Comparison of ENCODE assay signal across 14 mouse cellular contexts in genomic region chrX:95881111-95881510, GRCm38 (mm10).
"Had no signal": no experiment of that assay in that cellular context is flagged by ENCODE, and none has a peak within 500 bp of the region (broad histone marks: within the 10 kb centered on the region; RNA-seq: fewer than 3 reads in every experiment).

No protein-coding gene starts in this region.

- H3K4me2 ChIP-seq: limb, embryonic 12.5 days; liver, embryonic 13.5 days; neural tube, embryonic 15.5 days had no signal

- H3K9ac ChIP-seq: limb, embryonic 12.5 days; liver, embryonic 13.5 days; liver, postnatal 0 days; neural tube, embryonic 15.5 days had no signal

- ATAC-seq: inflammation-experienced regulatory T-cells, adult 6 months; liver, postnatal 0 days had no signal

- H3K4me1 ChIP-seq: limb, embryonic 12.5 days; liver, embryonic 13.5 days; neural tube, embryonic 15.5 days had no signal

- H3K4me3 ChIP-seq: limb, embryonic 12.5 days; liver, embryonic 13.5 days; myocyte; neural tube, embryonic 15.5 days had no signal

- H3K27me3 ChIP-seq: limb, embryonic 12.5 days; liver, embryonic 13.5 days; neural tube, embryonic 15.5 days had no signal

- H3K9me3 ChIP-seq: limb, embryonic 12.5 days; liver, embryonic 13.5 days; neural tube, embryonic 15.5 days had no signal

- DNase-seq: kidney, adult 18-20 months; kidney, postnatal 25 days; liver; liver, embryonic 13.5 days; liver, postnatal 0 days; lung, postnatal 36 days; midbrain, embryonic 14.5 days; right cerebral cortex, adult 18-20 months; right cerebral cortex, postnatal 25 days had no signal

- H3K27ac ChIP-seq: limb, embryonic 12.5 days; liver, embryonic 13.5 days; neural tube, embryonic 15.5 days; stomach, postnatal 0 days had no signal

- H3K36me3 ChIP-seq: limb, embryonic 12.5 days; liver, embryonic 13.5 days; neural tube, embryonic 15.5 days had no signal
